Mouse (Mus musculus): ENCODE data around the gene Edil3. TPM values are rescaled to one million over a fixed set of nuclear protein-coding genes. Genes with fewer than 3 reads are reported as not detected.
"Not testable (repeated sequence)": the region's sequence is repeated elsewhere in the genome, so short reads cannot be mapped to it uniquely, and the experiment has no call there.

The Edil3 gene
- polyA plus RNA-seq, 1 experiment = 3.8 TPM

GRCm38 (mm10) chr13:88916503-88916902 is 95.2 kb downstream of the Edil3 start:
- DNase-seq = no peak
- WGBS = 65% methylated on average over 2 of the region's 2 CpGs
- H3K4me3 ChIP-seq (replicated peaks; ENCODE audit: extremely low read depth, low read depth, low read length) = no peak overlapping the region
- no peaks in the 10 kb centered on the region for H3K4me1 ChIP-seq (ENCODE audit: control insufficient read depth, insufficient read depth, low read length)
- TF ChIP-seq CTCF (IDR thresholded peaks at IDR 0.05; ENCODE audit: insufficient read depth, low read length) (no peak), POLR2A (IDR thresholded peaks at IDR 0.05; ENCODE audit: borderline replicate concordance, extremely low read depth, low read depth, low read length) (no peak)

- Histone ChIP-seq H3K4me3 (replicated peaks; ENCODE audit: extremely low read depth, low read depth, low read length) (no peak overlapping the region), H3K4me1 (ENCODE audit: control insufficient read depth, insufficient read depth, low read length) (no peaks in the 10 kb centered on the region)
- WGBS = 92% methylated on average over 4 of the region's 4 CpGs
- no peak for DNase-seq
- TF ChIP-seq POLR2A (IDR thresholded peaks at IDR 0.05; ENCODE audit: borderline replicate concordance, extremely low read depth, low read depth, low read length) (no peak), CTCF (IDR thresholded peaks at IDR 0.05; ENCODE audit: insufficient read depth, low read length) (no peak)
Measured at GRCm38 (mm10) chr13:88929626-88930025, 108.4 kb downstream of the Edil3 start.

GRCm38 (mm10) chr13:88938564-88938963 is 117.3 kb downstream of the Edil3 start:
- no peak overlapping the region for H3K4me3 ChIP-seq (replicated peaks; ENCODE audit: extremely low read depth, low read depth, low read length)
- whole genome bisulfite sequencing = 65% methylated on average over 2 of the region's 2 CpGs
- no peak for DNase-seq
- TF ChIP-seq CTCF (IDR thresholded peaks at IDR 0.05; ENCODE audit: insufficient read depth, low read length) (no peak), POLR2A (IDR thresholded peaks at IDR 0.05; ENCODE audit: borderline replicate concordance, extremely low read depth, low read depth, low read length) (no peak)
- no peaks in the 10 kb centered on the region for H3K4me1 ChIP-seq (ENCODE audit: control insufficient read depth, insufficient read depth, low read length)

GRCm38 (mm10) chr13:88972355-88972754 is 151.1 kb downstream of the Edil3 start:
- 64% methylated on average over 4 of the region's 4 CpGs for WGBS
- TF ChIP-seq POLR2A (IDR thresholded peaks at IDR 0.05; ENCODE audit: borderline replicate concordance, extremely low read depth, low read depth, low read length) (no peak), CTCF (IDR thresholded peaks at IDR 0.05; ENCODE audit: insufficient read depth, low read length) (no peak)
- Histone ChIP-seq H3K4me1 (ENCODE audit: control insufficient read depth, insufficient read depth, low read length) (no peaks in the 10 kb centered on the region), H3K4me3 (replicated peaks; ENCODE audit: extremely low read depth, low read depth, low read length) (no peak overlapping the region)
- DNase-seq = no peak

GRCm38 (mm10) chr13:89007696-89008427 is 186.6 kb downstream of the Edil3 start:
- Histone ChIP-seq H3K4me1 (ENCODE audit: control insufficient read depth, insufficient read depth, low read length) (no peaks in the 10 kb centered on the region), H3K4me3 (replicated peaks; ENCODE audit: extremely low read depth, low read depth, low read length) (no peak overlapping the region)
- no peak for DNase-seq
- no peak for TF ChIP-seq POLR2A (IDR thresholded peaks at IDR 0.05; ENCODE audit: borderline replicate concordance, extremely low read depth, low read depth, low read length)
- no peak for TF ChIP-seq CTCF (IDR thresholded peaks at IDR 0.05; ENCODE audit: insufficient read depth, low read length)
- 79% methylated on average over 4 of the region's 4 CpGs for WGBS

- H3K4me3 ChIP-seq (replicated peaks; ENCODE audit: extremely low read depth, low read depth, low read length) = no peak overlapping the region
- no peak for DNase-seq
- no peaks in the 10 kb centered on the region for H3K4me1 ChIP-seq (ENCODE audit: control insufficient read depth, insufficient read depth, low read length)
- TF ChIP-seq POLR2A (IDR thresholded peaks at IDR 0.05; ENCODE audit: borderline replicate concordance, extremely low read depth, low read depth, low read length) (no peak), CTCF (IDR thresholded peaks at IDR 0.05; ENCODE audit: insufficient read depth, low read length) (no peak)
Measured at GRCm38 (mm10) chr13:89012500-89012899, 191.2 kb downstream of the Edil3 start.

- TF ChIP-seq CTCF (IDR thresholded peaks at IDR 0.05; ENCODE audit: insufficient read depth, low read length) (no peak), POLR2A (IDR thresholded peaks at IDR 0.05; ENCODE audit: borderline replicate concordance, extremely low read depth, low read depth, low read length) (no peak)
- WGBS = 43% methylated on average over 3 of the region's 3 CpGs
- no peak for DNase-seq
Measured at GRCm38 (mm10) chr13:89029817-89030539, 208.7 kb downstream of the Edil3 start.

GRCm38 (mm10) chr13:89035711-89036110 is 214.4 kb downstream of the Edil3 start:
- WGBS = 51% methylated on average over 2 of the region's 2 CpGs
- H3K4me3 ChIP-seq (replicated peaks; ENCODE audit: extremely low read depth, low read depth, low read length) = no peak overlapping the region
- H3K4me1 ChIP-seq (ENCODE audit: control insufficient read depth, insufficient read depth, low read length) = no peaks in the 10 kb centered on the region
- DNase-seq = no peak
- TF ChIP-seq POLR2A (IDR thresholded peaks at IDR 0.05; ENCODE audit: borderline replicate concordance, extremely low read depth, low read depth, low read length) (no peak), CTCF (IDR thresholded peaks at IDR 0.05; ENCODE audit: insufficient read depth, low read length) (no peak)

More at GRCm38 (mm10) chr13:89029817-89030539, 208.7 kb downstream of the Edil3 start:
- H3K4me1 ChIP-seq (ENCODE audit: control insufficient read depth, insufficient read depth, low read length) = no peaks in the 10 kb centered on the region
- H3K4me3 ChIP-seq (replicated peaks; ENCODE audit: extremely low read depth, low read depth, low read length) = no peak overlapping the region

GRCm38 (mm10) chr13:89041495-89041894 is 220.2 kb downstream of the Edil3 start:
- TF ChIP-seq CTCF (IDR thresholded peaks at IDR 0.05; ENCODE audit: insufficient read depth, low read length) (no peak), POLR2A (IDR thresholded peaks at IDR 0.05; ENCODE audit: borderline replicate concordance, extremely low read depth, low read depth, low read length) (no peak)
- no peak for DNase-seq
- WGBS = 78% methylated on average over 1 of the region's 1 CpGs
- Histone ChIP-seq H3K4me1 (ENCODE audit: control insufficient read depth, insufficient read depth, low read length) (no peaks in the 10 kb centered on the region), H3K4me3 (replicated peaks; ENCODE audit: extremely low read depth, low read depth, low read length) (no peak overlapping the region)

GRCm38 (mm10) chr13:89070132-89070531 is 248.9 kb downstream of the Edil3 start:
- not testable (repeated sequence) for H3K4me1 ChIP-seq (ENCODE audit: control insufficient read depth, insufficient read depth, low read length); DNase-seq; H3K4me3 ChIP-seq (replicated peaks; ENCODE audit: extremely low read depth, low read depth, low read length)

Measured in lung, adult 2 months (tissue).